Mouse (Mus musculus) limb, embryonic 11.5 days (tissue): ENCODE data around the gene Ocln. TPM values are rescaled to one million over a fixed set of nuclear protein-coding genes. Genes with fewer than 3 reads are reported as not detected.

Source experiments
- ATAC-seq: fragments of 200-750 bp; cut with Nextera tagmentation; 2 replicates; pipeline ENCODE4 v1.8.0; 2017; ENCODE audit warnings: low read depth; ENCODE audit not compliant: insufficient number of reproducible peaks, low FRiP score, low TSS enrichment
- DNase-seq: peaks from one replicate; pipeline ENCODE4 v3.0.0-alpha.2; 2015; ENCODE audit warnings: low spot score
- H3K27ac ChIP-seq: fragments of 300-500 bp; sonication (generic); replicated peaks from 2 replicates; pipeline ENCODE4 v1.5.1; 2014; ENCODE audit warnings: low read depth, mild to moderate bottlenecking, low read length
- H3K27me3 ChIP-seq: fragments of 300-500 bp; sonication (generic); 2 replicates; pipeline ENCODE4 v1.6.1; 2014; ENCODE audit warnings: mild to moderate bottlenecking, low read length, mixed read lengths; ENCODE audit not compliant: control insufficient read depth, insufficient read depth
- H3K36me3 ChIP-seq: fragments of 300-500 bp; sonication (generic); 2 replicates; pipeline ENCODE4 v1.6.1; 2014; ENCODE audit warnings: mild to moderate bottlenecking, low read length, moderate library complexity, mixed read lengths; ENCODE audit not compliant: control insufficient read depth, insufficient read depth
- H3K4me1 ChIP-seq: fragments of 300-500 bp; sonication (generic); 2 replicates; pipeline ENCODE4 v1.6.1; 2014; ENCODE audit warnings: low read length, mixed read lengths; ENCODE audit not compliant: control insufficient read depth, insufficient read depth
- H3K4me2 ChIP-seq: fragments of 300-500 bp; sonication (generic); 2 replicates; pipeline ENCODE4 v1.6.1; 2014; ENCODE audit warnings: low read depth, mild to moderate bottlenecking, moderate library complexity; ENCODE audit not compliant: severe bottlenecking
- H3K4me3 ChIP-seq: fragments of 300-500 bp; sonication (generic); 2 replicates; pipeline ENCODE4 v1.5.1; 2014; ENCODE audit warnings: low read depth, low read length
- H3K9ac ChIP-seq: fragments of 300-500 bp; sonication (generic); 2 replicates; pipeline ENCODE4 v1.6.1; 2014; ENCODE audit warnings: mild to moderate bottlenecking, low read length
- H3K9me3 ChIP-seq: fragments of 300-500 bp; sonication (generic); 2 replicates; pipeline ENCODE4 v1.6.1; 2016; ENCODE audit warnings: low read length; ENCODE audit not compliant: control insufficient read depth
- WGBS: fragments of 180-500 bp; shearing (Covaris S2); extraction: QIAGEN DNeasy Blood & Tissue Kit; methylation state at CpG from one replicate; pipeline ENCODE4 v1.1.7; 2014; 5-methylcytosine and 5-hydroxymethylcytosine counted together
- polyA plus RNA-seq: library from polyadenylated mRNA; unstranded; fragments of >200 nt; fragmentation: Nextera tagmentation; extraction: Ambion mirVana; gene quantifications from 2 replicates; pipeline ENCODE4 v1.2.1, GENCODE M21; 2014

The Ocln gene
- polyA plus RNA-seq, 1 experiment from 2014 or later: 2.0 TPM

DNA sequence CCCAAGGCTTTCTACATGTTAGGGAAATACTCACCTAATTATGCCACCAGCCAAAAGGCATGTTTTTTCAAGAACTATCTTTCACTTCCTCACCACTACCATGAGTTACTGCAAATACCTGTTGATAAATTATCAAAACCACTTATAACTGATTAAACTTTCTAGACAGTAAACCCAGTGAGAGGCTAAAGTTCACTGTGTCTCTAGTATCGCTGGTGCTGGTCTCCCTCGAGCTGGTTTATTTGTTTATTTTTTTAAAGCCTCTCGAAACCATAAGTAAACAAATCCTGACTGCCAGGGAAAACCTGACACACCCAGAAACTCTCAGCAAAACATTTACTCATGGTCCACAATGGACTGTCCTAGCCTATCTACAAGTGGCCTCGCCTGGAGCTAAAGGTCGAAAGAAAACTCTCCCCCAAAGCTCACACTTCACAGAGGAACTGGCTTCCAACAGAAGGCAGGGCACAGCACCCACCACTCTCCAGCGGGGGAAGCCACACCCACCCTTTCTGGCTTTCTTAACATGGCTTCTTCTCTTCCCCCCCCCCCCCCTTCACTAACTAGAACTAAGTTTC lies 19.6 kb downstream of the Ocln start:
- H3K9ac ChIP-seq: no peak overlapping the region
- no peak overlapping the region for H3K4me3 ChIP-seq
- H3K4me2 ChIP-seq: no peak overlapping the region
- DNase-seq (no peak), ATAC-seq (no peak)
- whole genome bisulfite sequencing: 55% methylated on average over 6 of the region's 6 CpGs
- H3K9me3 ChIP-seq: no peaks in the 10 kb centered on the region
- H3K36me3 ChIP-seq: no peaks in the 10 kb centered on the region
- H3K4me1 ChIP-seq: no peaks in the 10 kb centered on the region
- H3K27me3 ChIP-seq: no peaks in the 10 kb centered on the region
- no peak overlapping the region for H3K27ac ChIP-seq

DNA sequence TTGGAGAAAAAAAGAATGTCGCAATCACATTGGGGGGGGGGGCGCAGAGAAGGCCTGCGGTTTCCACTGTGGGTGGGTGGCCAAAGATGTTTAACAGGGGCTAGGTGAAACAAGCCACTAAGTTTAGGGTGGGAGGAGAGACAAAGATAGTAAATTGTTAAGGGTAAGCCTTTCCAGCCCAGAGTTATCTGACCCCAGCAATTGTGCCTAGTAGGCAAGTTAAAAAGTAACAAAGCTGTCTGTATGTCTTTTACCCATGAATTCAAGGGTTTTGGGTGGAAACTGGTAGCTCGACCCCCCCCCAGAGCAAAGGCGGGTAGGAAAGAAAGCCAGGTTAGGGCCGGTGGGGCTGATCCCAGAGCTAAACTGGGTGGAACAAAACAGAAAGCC lies 25.9 kb downstream of the Ocln start:
- Histone ChIP-seq H3K9me3 (no peaks in the 10 kb centered on the region), H3K4me3 (no peak overlapping the region), H3K4me2 (no peak overlapping the region), H3K4me1 (0 out of 2 replicates have a peak, but pooled peaks cover 3% of the 10 kb centered on the region), H3K27me3 (no peaks in the 10 kb centered on the region), H3K36me3 (no peaks in the 10 kb centered on the region), H3K27ac (no peak overlapping the region), H3K9ac (no peak overlapping the region)
- DNase-seq: no peak
- 76% methylated on average over 6 of the region's 6 CpGs for WGBS
- ATAC-seq: no peak

DNA sequence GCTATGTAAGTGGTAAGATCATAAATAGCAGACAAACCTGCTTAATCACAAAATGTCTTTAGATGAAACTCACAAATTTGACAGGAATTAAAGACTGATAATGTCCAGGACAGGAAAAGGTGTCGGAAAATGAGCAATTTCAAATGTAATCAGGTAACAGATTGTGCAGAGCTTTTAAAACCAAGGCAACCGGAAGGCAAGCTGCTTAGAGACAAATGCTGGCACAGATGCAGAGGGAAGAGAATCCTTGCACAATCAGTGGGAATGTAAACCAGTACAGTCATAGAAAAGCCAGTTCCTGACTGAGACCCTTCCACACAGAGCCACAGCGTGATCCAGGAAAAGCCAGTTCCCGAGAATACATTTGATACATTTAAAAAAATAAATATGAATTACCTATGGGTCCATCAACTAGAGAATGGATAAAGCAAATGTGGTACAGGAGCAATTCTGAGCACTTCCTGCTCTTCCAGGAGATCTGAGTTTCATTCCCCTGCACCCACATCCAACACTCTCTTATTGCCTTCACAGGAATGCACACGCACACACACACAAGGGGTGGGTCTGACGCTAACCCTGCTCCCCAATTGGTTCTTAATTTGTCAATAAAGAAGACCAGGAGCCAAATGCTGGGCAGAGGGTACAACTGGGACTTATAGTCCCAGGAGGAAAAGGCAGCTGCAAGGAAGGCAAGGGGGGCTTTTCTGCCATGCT lies 26.4 kb downstream of the Ocln start:
- no peak overlapping the region for H3K9ac ChIP-seq
- no peak overlapping the region for H3K4me3 ChIP-seq
- H3K27me3 ChIP-seq: no peaks in the 10 kb centered on the region
- no peaks in the 10 kb centered on the region for H3K9me3 ChIP-seq
- H3K36me3 ChIP-seq: no peaks in the 10 kb centered on the region
- ATAC-seq (no peak), DNase-seq (no peak)
- no peak overlapping the region for H3K27ac ChIP-seq
- 0 out of 2 replicates have a peak, but pooled peaks cover 3% of the 10 kb centered on the region for H3K4me1 ChIP-seq
- no peak overlapping the region for H3K4me2 ChIP-seq
- WGBS: 79% methylated on average over 6 of the region's 6 CpGs

DNA sequence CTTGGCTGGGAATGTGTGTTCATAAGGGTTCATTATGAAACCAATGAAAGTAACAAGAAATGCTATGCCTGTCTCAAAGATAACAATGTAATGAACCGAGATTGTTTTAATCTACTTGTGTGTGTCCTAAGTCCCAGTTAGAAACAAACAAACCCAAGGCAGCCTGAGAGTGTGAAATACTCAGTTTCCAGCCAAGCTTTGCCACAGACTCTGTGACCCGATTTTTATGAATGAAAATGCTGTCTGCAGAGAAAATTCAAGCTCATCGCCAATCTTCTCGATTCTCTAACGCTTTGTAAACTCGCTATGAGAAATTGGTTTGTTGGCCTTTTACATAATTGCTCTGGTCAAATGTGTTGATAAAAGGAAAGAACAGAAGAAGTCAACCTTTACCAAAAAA lies 27.6 kb downstream of the Ocln start:
- ATAC-seq: no peak
- WGBS: 90% methylated on average over 6 of the region's 6 CpGs

DNA sequence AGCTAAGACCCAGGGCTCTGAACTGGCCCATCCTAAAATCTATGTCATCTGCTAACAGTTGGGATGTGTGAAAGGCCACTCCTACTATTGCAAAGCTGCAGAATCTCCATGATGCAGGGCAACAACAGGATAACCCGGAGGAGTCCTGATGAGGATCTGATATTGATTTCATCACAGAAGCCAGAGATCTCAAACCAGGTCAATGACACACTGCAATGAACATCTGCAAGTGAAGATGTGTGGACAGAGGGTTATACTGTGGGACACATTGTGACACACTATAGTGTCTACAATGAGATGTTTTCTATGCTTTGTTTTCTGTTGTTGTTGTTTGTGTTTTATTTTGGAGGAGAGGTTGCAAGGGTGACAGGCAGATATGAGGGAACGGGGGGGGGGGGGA lies 28.8 kb downstream of the Ocln start:
- Histone ChIP-seq H3K27ac (no peak overlapping the region), H3K4me2 (no peak overlapping the region), H3K36me3 (no peaks in the 10 kb centered on the region), H3K9ac (no peak overlapping the region), H3K27me3 (no peaks in the 10 kb centered on the region), H3K4me1 (0 out of 2 replicates have a peak, but pooled peaks cover 3% of the 10 kb centered on the region), H3K9me3 (no peaks in the 10 kb centered on the region), H3K4me3 (no peak overlapping the region)
- DNase-seq (no peak), ATAC-seq (no peak)
- WGBS: 93% methylated on average over 2 of the region's 2 CpGs

More for the DNA sequence above, 27.6 kb downstream of the Ocln start:
- DNase-seq: no peak
- no peaks in the 10 kb centered on the region for H3K27me3 ChIP-seq
- 0 out of 2 replicates have a peak, but pooled peaks cover 3% of the 10 kb centered on the region for H3K4me1 ChIP-seq
- H3K36me3 ChIP-seq: no peaks in the 10 kb centered on the region
- no peak overlapping the region for H3K4me2 ChIP-seq
- no peak overlapping the region for H3K9ac ChIP-seq
- H3K27ac ChIP-seq: no peak overlapping the region
- H3K9me3 ChIP-seq: no peaks in the 10 kb centered on the region
- H3K4me3 ChIP-seq: no peak overlapping the region

DNA sequence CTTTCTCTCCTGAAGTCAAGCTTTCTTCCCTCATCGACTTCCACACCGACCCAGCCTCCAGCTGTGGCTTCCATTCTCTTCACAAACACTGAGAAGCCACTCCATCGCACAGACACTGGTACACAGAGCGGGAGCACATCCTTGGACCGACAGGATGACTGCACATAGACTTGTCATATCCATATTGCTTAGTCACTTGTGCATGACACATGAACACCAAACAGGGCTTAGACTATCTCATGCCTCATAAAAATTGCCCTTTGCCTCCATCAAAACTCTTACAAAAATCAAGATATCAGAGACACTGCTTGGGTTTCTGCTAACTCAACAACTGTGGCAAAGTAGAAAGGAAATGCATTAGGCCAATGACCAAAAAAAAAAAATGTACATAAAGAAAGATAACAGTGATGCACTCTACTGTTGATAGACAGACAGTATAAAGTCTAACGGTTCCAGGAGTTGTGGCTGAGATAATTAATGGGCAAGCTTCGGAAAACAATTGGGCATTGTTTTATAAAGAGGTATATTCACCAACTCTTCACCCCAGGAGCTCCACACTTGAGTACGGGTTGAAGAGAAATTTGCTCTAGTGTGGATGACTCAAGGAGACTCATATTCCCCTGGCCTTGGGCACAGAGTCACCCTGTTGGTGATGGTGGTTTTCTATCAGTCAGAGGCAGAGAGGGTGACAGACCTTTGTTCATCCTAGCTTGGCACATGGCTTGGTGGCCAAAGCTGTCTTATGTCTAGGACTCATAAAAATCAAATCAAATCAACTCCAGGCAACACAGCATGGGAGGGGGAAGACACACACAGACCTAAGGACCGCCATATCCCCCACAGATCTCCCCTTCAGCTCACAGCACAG lies 30.6 kb downstream of the Ocln start:
- no peak overlapping the region for H3K27ac ChIP-seq
- H3K4me2 ChIP-seq: no peak overlapping the region
- H3K4me3 ChIP-seq: no peak overlapping the region
- DNase-seq: no peak
- H3K4me1 ChIP-seq: 0 out of 2 replicates have a peak, but pooled peaks cover 3% of the 10 kb centered on the region
- 90% methylated on average over 9 of the region's 9 CpGs for WGBS
- H3K9ac ChIP-seq: no peak overlapping the region
- H3K36me3 ChIP-seq: no peaks in the 10 kb centered on the region
- no peaks in the 10 kb centered on the region for H3K9me3 ChIP-seq
- H3K27me3 ChIP-seq: no peaks in the 10 kb centered on the region
- no peak for ATAC-seq

DNA sequence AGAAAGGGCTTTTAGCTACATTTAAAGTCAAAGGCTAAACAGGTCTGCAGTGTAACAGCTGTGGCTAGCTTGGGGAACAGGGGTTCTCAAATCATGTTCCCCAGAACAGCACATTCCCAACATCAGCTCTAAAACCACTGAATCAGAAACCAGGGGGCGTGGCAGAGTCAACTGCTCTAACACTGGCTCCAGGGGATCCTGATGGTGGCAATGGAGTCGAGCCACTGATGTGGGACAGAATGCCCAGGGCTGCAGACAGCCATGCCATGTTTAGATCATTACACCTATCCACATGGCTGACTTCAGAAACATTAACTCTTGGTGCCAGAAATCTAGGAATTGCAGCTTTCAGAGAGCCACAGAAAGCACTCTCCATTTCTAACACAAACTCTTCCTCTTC lies 33.4 kb downstream of the Ocln start:
- Histone ChIP-seq H3K27ac (no peak overlapping the region), H3K4me1 (peaks cover 3% of the 10 kb centered on the region), H3K9me3 (no peaks in the 10 kb centered on the region), H3K27me3 (no peaks in the 10 kb centered on the region), H3K9ac (no peak overlapping the region), H3K4me3 (no peak overlapping the region), H3K36me3 (no peaks in the 10 kb centered on the region), H3K4me2 (no peak overlapping the region)
- WGBS: 76% methylated on average over 2 of the region's 2 CpGs
- ATAC-seq: no peak
- DNase-seq: no peak

DNA sequence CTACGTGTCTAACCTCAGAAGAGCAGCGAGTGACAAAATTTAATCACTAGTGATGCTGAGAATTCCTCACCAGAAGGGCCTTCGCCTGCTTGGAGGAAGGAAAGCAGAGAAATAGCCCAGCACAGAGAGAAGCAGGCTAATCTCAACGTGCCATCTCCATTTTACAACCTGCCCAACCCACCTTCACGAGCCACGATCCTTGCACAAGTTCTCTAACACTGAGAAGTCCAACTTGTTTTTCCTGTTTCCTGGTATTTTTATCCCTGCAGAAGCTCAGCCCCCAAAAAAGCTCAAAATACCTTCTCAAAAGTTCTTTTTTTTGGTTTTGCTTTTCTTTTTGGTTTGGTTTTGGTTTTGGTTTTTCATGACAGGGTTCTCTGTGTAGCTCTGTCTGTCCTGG lies 34.3 kb downstream of the Ocln start:
- ATAC-seq (no peak), DNase-seq (no peak)
- H3K27ac ChIP-seq: no peak overlapping the region
- H3K9me3 ChIP-seq: no peaks in the 10 kb centered on the region
- 66% methylated on average over 6 of the region's 6 CpGs for WGBS
- H3K4me2 ChIP-seq: no peak overlapping the region
- no peaks in the 10 kb centered on the region for H3K27me3 ChIP-seq
- no peak overlapping the region for H3K4me3 ChIP-seq
- H3K36me3 ChIP-seq: no peaks in the 10 kb centered on the region
- peaks cover 3% of the 10 kb centered on the region for H3K4me1 ChIP-seq
- H3K9ac ChIP-seq: no peak overlapping the region
